Mouse (Mus musculus) lung, postnatal 0 days (tissue): ENCODE data around the gene Clstn1.

Experiments
- CTCF ChIP-seq: IDR thresholded peaks from 2 replicates; pipeline ENCODE4 v1.5.1; 2016; ENCODE audit warnings: antibody characterized with exemption, mild to moderate bottlenecking
- EP300 ChIP-seq: IDR thresholded peaks from 2 replicates; pipeline ENCODE4 v1.6.1; 2016; ENCODE audit warnings: antibody characterized with exemption, mild to moderate bottlenecking, control low read depth

DNA sequence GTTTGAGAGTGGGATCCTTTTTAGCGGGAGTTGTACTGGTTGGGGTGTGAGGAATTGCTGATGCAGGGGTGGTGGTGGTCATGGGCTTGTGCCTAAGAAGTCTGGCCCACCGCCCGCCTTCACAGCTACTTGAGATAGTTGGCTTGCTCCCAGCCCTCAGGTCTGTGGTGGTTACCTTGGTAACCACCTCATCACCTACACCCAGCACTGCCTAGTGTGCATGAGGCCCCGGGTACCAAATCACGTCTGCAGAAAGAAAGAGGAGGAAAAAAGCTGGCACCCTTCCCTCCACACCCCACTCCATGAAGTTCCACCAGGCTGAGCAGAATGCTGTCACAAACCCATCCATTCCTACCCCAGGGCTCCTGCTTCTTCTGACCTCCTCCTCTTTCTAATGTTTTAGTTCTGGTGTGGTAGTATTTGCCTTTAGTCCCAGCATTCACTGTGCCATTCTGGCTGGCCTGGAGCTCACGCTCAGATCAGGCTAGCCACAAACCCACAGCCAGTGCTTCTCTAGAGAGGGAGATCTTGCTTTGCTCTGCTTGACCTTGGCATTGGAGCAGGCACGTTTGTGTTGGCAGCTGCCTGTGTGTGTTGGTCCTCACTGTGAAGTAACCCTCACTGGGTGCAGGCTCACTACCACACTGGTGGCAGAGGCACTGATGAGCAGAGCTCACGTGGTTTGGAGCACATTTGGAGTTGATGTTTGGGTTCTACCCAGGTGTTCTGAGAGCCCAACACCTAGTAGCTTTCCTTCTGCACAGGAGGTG is 23.2 kb downstream of the Clstn1 start:
- no peak for TF ChIP-seq CTCF
- TF ChIP-seq EP300 = no peak
